Mouse (Mus musculus) 3134 (cell line): ENCODE data around the gene Ccl2.

ENCODE experiments used
- DNase-seq: peaks from one replicate; pipeline ENCODE4 v3.0.0-alpha.2; 2011; ENCODE audit warnings: low spot score; ENCODE audit not compliant: insufficient read length; ENCODE audit errors: extremely low read depth

The Ccl2 gene

GRCm38 (mm10) chr11:82035356-82035755 lies at the start of gene Ccl2:
Ccl2 (plus strand) TSS chr11:82035571.
- DNase-seq = peak; percentile 85

DNA sequence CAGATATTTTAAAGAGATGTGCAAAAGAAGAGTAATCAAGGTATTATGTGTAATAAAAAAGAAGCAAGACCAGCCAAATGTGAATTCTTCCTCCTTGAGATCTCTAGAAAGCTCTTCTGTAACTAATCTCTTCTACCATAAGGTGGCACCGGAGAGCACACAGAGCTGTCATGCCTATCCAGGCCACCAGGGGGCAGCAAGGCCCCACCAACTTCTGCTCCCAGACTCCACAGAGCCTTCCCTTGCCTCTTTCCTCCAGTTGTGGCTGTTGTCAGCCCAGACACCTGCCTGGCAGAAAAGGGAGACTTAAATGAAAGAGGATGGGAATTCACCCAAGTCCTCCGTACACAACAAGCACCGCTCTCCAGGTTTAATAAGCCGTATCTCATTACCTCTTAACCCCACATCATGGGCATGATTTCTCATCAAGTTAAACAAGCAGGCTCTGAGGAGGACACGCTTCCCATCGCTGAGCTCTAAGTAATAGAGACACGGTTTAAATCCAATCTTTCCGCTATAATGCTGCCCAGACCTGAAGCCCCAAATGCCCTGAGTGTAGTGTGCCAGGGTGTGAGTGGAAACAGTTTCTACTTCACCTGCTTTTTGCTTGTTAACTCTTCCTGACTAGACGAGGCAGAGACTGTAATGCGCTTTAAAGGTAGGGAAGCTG lies 39.1 kb upstream of the Ccl2 start:
- peak; percentile 71 for DNase-seq

GRCm38 (mm10) chr11:81997085-81997484 lies 38.3 kb upstream of the Ccl2 start:
- peak; percentile 16 for DNase-seq

- no peak for DNase-seq
These were observed 36.7 kb upstream of the Ccl2 start for GRCm38 (mm10) chr11:81998646-81999045.

- DNase-seq = no peak
These were observed 35.9 kb upstream of the Ccl2 start for GRCm38 (mm10) chr11:81999469-81999868.

DNA sequence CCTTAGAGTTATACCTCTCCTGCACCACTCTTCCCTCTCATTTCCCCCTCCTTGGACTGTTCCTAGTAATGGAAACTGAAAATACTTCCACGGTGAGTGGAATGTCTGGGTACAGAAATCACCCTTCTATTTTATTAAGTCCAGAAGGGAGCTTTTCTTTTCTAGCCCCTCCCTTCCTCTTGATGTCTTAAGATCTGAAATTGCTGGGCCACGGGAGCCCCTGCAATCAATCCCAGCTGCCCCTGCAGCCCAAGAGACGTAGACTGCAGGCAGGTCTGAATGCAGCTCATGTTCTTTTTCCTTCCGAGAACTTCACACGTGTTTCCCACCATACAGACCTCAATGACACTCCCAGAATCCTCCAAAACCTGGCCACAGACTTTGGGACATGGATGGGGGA lies 34.8 kb upstream of the Ccl2 start:
- DNase-seq = no peak

GRCm38 (mm10) chr11:82004810-82005209 lies 30.6 kb upstream of the Ccl2 start:
- no peak for DNase-seq

DNA sequence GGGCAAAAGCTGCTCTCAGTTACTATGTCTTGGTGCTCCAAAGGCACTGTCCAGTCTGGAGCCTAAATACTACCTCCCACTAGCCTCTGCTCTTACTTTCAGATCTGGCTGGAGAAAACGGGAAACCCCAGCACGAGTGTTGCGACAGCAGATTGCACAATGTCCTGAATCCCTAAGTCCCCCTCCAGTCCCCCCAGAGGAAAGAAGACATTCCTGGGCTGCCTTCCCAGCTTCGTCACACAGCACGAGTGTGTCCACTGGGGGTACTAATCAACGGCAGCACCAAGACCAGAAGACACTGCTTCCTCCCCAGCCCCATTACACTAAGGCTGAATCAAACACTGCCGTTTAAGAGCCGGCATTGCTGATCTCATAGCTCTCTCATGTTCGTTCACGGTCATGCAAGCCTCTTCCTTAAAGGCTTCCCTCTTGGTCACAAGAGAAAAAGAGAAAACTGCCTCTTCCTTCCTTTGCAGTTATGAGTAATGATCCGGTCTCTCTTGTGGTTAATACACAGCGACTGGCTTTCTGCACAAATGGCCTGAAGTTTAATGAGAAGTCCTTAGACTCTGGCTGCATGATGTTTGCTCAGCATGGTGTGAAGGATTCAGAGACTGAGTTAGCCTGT lies 28.5 kb upstream of the Ccl2 start:
- peak; percentile 76 for DNase-seq

- no peak for DNase-seq
These were observed 25.3 kb upstream of the Ccl2 start for GRCm38 (mm10) chr11:82010115-82010514.

GRCm38 (mm10) chr11:82011411-82012193 lies 23.8 kb upstream of the Ccl2 start:
- peak; percentile 59 for DNase-seq

DNA sequence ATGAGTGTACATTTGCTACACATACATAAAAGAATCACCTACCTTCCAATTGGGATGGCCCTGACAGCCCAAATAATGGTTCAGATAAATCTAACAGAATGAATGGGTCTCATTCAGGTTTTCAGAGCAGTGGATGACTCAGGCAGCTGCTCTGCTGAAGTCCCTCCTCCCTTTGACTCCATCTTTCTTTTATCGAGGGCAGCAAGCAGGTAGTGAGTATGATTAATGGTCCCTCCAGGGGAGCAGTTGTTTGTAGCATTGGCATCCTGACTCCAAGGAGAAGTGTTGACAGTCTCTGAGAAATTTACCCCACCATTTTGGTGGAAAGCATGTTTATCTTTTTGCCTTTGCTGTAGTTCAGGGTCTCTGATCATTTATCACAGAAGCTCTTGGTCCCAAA lies 21.6 kb upstream of the Ccl2 start:
- DNase-seq = no peak

DNA sequence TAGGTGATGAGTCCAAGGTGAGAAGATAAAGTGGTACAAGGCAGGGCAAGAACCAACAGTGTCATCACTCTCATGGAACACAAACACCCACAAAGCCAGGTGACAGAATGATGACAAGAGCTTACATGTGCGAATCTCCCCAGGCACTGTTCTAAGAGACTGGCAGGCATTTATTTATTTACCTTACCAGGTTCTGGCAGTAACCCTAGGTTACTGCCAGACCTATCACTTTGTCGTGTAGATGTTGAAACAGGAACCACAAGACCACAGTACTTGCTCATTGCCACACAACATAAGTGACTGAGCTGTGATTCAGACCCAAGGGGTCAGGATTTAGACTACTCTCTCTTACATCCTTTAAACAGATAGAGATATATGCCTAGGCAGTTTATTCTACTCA lies 20.3 kb upstream of the Ccl2 start:
- DNase-seq = peak; percentile 59

DNA sequence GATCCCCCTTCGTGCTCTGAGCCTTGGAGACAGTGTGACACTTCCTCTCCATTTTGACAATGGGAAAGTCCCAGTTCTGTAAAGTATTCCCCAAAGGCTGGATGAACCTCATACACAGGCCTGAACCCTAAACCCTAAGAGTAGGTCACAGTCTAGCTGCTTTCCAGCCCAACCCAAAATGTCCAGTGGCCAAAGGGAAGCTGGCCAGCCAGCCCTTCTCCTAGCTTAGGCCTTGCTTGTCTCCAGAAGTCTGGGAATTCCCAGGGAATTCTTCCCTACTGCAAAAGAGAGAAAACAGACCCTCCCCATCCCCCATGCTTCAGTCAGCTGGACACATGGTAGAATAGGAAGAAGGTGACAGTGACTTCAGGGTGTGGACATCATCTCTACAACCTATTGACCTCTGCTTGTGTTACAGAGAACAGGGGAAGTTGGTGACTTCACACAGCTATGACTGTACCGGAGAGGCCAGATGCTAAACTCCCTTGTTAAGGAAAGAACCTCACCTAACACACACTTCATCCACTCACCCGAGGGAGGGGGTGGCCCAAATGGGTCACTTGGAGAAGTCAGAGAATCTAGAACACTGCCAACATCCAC lies 19.1 kb upstream of the Ccl2 start:
- no peak for DNase-seq

DNA sequence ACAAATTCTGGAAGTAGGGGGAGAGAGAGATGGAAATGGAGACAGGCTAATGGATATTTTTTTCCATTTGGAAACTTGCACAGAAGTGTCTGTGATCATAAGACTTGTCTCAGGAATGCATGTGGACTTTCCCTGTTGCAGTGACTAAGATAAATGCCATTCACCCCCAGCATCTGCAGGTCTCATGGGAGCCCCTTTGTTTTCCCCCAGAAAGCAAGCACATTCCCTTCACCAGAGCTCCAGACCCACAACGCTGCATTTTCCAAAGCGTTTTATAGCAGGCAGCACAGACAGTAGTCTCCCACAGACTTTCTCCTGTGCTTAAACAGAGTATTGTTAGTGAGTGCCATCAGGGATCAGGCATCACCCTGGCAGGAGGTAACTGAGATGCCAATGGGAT lies 16.0 kb upstream of the Ccl2 start:
- peak; percentile 19 for DNase-seq

- DNase-seq = no peak
These were observed 15.6 kb upstream of the Ccl2 start for GRCm38 (mm10) chr11:82019793-82020192.

DNA sequence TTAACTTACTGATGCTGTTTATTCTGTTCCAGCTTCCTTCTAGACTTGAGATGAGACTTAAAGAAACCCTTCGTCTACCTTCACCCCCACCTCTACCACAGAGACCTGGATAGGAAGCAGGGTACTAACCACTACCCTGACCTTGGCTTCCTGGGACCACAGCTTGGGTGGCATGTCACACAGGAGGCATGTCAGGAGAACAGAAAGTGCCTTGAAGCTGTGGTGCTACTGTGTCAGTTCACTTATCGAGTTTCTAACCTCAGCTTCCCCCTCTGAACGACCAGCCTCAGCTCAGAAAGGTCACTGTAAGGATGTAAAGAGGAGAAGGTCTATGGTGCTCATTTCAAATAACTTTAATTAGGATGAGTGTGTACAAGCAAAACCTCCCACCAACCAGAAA lies 14.0 kb upstream of the Ccl2 start:
- no peak for DNase-seq

DNA sequence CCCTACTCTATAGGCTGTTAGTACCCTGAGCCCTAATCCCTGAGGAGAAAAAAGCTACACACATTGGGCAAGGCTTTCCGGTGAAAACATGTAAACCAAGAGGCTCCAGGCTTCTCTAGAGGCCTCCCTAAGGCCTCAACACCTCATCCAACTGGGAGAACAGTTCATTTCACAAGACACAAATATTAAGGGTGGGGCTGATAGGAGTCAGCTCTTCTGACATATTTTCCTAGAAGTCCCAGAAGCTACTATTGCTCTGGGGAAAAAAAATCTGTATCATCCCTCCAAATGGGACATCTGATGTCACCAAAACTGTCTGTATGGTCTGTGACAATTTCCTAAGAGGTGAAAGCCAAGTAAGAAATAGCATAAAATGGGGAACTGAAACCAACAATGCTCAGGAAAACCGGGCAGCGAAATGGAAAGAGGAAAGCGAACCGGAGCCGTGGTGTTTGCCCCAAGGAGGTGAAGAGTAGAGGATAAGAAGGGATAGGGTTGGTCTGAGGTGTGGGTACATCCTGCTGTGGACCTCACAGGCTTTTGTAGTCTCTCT lies 12.8 kb upstream of the Ccl2 start:
- DNase-seq = no peak

GRCm38 (mm10) chr11:82023769-82024168 lies 11.6 kb upstream of the Ccl2 start:
- DNase-seq = no peak

GRCm38 (mm10) chr11:82030171-82030570 lies 5.2 kb upstream of the Ccl2 start:
- no peak for DNase-seq

GRCm38 (mm10) chr11:82032136-82032535 lies 3.2 kb upstream of the Ccl2 start:
- DNase-seq = peak; percentile 49

DNA sequence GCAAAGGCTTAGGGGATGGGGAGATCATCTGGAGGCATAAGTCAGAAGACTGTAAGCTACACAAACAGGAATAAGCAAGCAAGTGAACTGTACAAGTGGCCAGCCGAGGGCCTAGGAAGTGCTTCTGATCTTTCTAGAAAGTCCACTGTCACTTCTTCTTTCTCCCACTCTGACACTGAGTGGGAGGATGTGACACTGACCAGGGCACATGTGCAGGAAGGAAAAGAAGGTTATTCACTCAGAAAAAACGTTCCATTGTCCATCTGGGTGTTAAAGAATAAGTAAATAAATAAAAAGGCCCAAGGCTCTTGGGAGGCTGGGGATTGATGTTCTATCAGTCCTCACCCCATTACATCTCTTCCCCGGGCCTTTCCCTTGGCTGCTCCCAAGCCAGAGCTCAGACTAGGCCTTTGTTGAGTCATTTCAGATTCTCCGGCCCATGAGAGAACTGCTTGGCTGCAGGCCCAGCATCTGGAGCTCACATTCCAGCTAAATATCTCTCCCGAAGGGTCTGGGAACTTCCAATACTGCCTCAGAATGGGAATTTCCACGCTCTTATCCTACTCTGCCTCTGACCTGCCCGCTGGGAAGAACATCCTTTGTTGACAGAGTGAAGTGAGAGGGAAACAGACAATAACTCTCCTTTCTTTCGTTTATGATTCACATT lies 2.6 kb upstream of the Ccl2 start:
- peak; percentile 66 for DNase-seq
